Mouse (Mus musculus) bone marrow macrophage, adult 2 months (primary cell): ENCODE results near the gene Trp53i11.

Source experiments
- CTCF ChIP-seq: IDR thresholded peaks from 2 replicates; pipeline ENCODE4 v1.5.1; 2012; ENCODE audit warnings: low read depth, mild to moderate bottlenecking, low read length, moderate library complexity
- POLR2A ChIP-seq: IDR thresholded peaks from 2 replicates; pipeline ENCODE4 v1.6.1; 2012; ENCODE audit warnings: mild to moderate bottlenecking, low read depth, low read length, borderline replicate concordance

DNA sequence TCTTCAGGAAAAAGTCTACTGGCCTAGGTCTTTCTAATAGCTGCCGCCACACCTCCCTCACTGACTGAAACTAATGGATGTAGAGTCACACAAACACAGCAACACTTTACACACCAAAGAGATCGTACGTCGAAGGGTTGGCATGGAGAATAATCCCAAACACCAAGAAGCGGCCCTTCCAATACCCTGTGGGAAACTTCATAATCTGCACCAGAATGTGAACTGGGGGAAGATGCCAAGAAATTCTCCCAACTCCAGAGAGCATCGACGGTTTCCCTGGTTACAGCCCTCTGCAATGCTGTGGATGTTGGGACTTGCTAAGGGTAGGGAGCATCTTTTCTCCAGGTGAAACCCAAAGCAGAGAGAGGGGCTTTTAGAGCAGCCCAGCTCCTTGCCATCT is 63.3 kb downstream of the Trp53i11 start:
- TF ChIP-seq CTCF (no peak), POLR2A (no peak)
